Mouse (Mus musculus) forebrain, embryonic 11.5 days (tissue): ENCODE measurements at regions not wholly inside any gene's neighbourhood (a gene's known extent, or its start where the extent isn't known, plus 50 kb on each side); places are given as distances from the start of the nearest gene placed in this dataset.

Experiments used
- ATAC-seq: fragments of 200-750 bp; cut with Nextera tagmentation; replicated peaks from 2 replicates; pipeline ENCODE4 v1.8.0; 2017; ENCODE audit warnings: moderate TSS enrichment; ENCODE audit not compliant: low FRiP score
- DNase-seq: peaks from one replicate; pipeline ENCODE4 v3.0.0-alpha.2; 2017; ENCODE audit warnings: low spot score
- H3K27ac ChIP-seq: fragments of 300-500 bp; sonication (generic); 2 replicates; pipeline ENCODE4 v1.5.1; 2014; ENCODE audit warnings: low read depth, low read length
- H3K27me3 ChIP-seq: fragments of 300-500 bp; sonication (generic); 2 replicates; pipeline ENCODE4 v1.6.1; 2014; ENCODE audit warnings: mild to moderate bottlenecking, low read length, mixed read lengths; ENCODE audit not compliant: control insufficient read depth, insufficient read depth
- H3K36me3 ChIP-seq: fragments of 300-500 bp; sonication (generic); 2 replicates; pipeline ENCODE4 v1.6.1; 2014; ENCODE audit warnings: mild to moderate bottlenecking, low read length, moderate library complexity, mixed read lengths; ENCODE audit not compliant: control insufficient read depth, insufficient read depth
- H3K4me1 ChIP-seq: fragments of 300-500 bp; sonication (generic); replicated peaks from 2 replicates; pipeline ENCODE4 v1.6.1; 2014; ENCODE audit warnings: low read length, mixed read lengths; ENCODE audit not compliant: control insufficient read depth, insufficient read depth
- H3K4me2 ChIP-seq: fragments of 300-500 bp; sonication (generic); 2 replicates; pipeline ENCODE4 v1.6.1; 2014; ENCODE audit warnings: low read depth, mild to moderate bottlenecking, low read length, moderate library complexity, mixed read lengths; ENCODE audit not compliant: severe bottlenecking
- H3K4me3 ChIP-seq: fragments of 300-500 bp; sonication (generic); 2 replicates; pipeline ENCODE4 v1.5.1; 2014; ENCODE audit warnings: low read depth, low read length
- H3K9ac ChIP-seq: fragments of 300-500 bp; sonication (generic); 2 replicates; pipeline ENCODE4 v1.6.1; 2014; ENCODE audit warnings: low read length
- H3K9me3 ChIP-seq: fragments of 300-500 bp; sonication (generic); 2 replicates; pipeline ENCODE4 v1.6.1; 2016; ENCODE audit warnings: low read length, mixed read lengths; ENCODE audit not compliant: control insufficient read depth
- WGBS: fragments of 180-500 bp; shearing (Covaris S2); extraction: QIAGEN DNeasy Blood & Tissue Kit; methylation state at CpG from one replicate; pipeline ENCODE4 v1.1.7; 2014; 5-methylcytosine and 5-hydroxymethylcytosine counted together

- DNase-seq (no peak), ATAC-seq (no peak)
- Histone ChIP-seq H3K36me3 (no peaks in the 10 kb centered on the region), H3K4me2 (no peak overlapping the region), H3K9me3 (no peaks in the 10 kb centered on the region), H3K9ac (no peak overlapping the region), H3K4me3 (no peak overlapping the region), H3K4me1 (no peaks in the 10 kb centered on the region), H3K27ac (no peak overlapping the region), H3K27me3 (no peaks in the 10 kb centered on the region)
- 84% methylated on average over 6 of the region's 6 CpGs for WGBS
These were observed 97.7 kb upstream of the Ppargc1a start for GRCm38 (mm10) chr5:51665241-51665640.

DNA sequence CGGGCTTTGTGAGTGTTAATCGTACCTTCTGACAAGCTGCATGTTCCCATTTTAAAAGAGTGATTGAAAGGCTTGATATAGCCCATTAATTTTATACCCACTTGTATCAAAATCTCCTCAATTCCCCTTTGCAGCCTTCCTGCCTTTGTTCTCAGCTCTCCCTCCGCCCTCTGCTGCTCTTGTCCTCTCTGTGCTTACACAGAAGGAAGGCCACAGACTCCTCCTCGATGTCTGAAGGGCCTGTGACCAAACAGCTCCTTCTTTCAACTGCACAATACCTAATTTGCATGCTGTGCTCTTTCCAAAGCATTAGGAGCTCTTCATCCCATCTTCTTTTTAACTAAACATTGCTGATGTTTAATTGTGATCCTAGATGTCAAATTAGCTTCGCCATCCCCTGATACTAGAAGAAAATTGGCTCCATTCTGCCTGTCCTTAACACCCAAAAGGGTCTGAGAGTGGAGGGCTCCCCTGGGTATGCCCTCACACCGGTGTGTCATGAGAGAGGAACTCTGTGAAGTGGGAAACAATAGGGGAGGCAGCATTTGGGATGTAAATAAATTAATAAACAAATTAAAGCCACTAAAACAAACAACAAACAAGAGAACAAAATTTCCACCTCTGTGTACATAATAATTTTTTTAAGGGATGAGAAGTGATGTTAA is 90.8 kb upstream of the Ppargc1a start:
- DNase-seq = no peak
- Histone ChIP-seq H3K27me3 (no peaks in the 10 kb centered on the region), H3K36me3 (no peaks in the 10 kb centered on the region), H3K4me2 (no peak overlapping the region), H3K4me3 (no peak overlapping the region), H3K9me3 (no peaks in the 10 kb centered on the region), H3K4me1 (no peaks in the 10 kb centered on the region), H3K27ac (no peak overlapping the region), H3K9ac (no peak overlapping the region)
- ATAC-seq = no peak; the same call in 1 of the 2 replicates
- WGBS = 46% methylated on average over 6 of the region's 6 CpGs

DNA sequence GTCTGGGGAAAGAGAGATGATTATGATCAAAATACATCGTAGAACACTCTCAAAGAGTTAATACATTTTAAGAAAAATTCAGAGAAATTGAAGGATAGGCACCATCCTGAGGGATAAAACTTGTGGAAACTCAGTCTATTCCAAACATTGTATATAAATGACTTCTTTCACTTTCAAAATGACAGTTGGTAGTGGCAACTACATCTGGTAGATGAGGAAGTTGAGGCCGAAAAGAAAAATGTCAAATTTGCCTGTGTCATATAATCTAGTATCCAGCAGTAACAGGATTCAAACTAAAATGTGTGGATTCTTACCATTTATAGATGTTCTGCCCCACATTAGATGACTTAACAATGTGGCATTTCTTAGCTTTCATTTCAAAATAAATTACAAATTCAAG is 86.0 kb upstream of the Ppargc1a start:
- no peaks in the 10 kb centered on the region for H3K9me3 ChIP-seq
- H3K9ac ChIP-seq = no peak overlapping the region
- H3K27ac ChIP-seq = no peak overlapping the region
- no peaks in the 10 kb centered on the region for H3K27me3 ChIP-seq
- no peak overlapping the region for H3K4me3 ChIP-seq
- H3K4me1 ChIP-seq = no peaks in the 10 kb centered on the region
- no peaks in the 10 kb centered on the region for H3K36me3 ChIP-seq
- WGBS = 83% methylated on average over 2 of the region's 2 CpGs
- H3K4me2 ChIP-seq = no peak overlapping the region
- no peak for ATAC-seq
- no peak for DNase-seq

DNA sequence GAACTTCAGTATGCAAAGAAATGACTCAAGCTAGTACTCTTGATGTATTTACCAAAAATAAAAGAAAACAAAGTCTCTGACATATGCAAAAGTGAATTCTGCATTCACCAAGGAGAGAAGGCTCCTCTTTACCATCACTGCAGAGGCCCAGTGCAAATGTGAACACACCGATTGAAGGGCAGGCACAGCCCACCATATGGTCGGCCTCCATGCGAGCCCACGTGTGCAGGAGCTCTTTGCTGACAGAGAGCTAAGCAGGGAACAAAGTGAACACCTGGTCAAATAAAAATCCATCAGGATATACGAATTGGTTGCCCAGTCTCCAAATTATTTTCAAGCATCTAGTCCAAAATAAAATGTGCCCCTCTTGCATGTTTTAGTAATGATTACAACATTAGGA is 56.9 kb upstream of the Ppargc1a start:
- WGBS = 76% methylated on average over 5 of the region's 5 CpGs
- ATAC-seq (no peak), DNase-seq (no peak)
- H3K27me3 ChIP-seq = no peaks in the 10 kb centered on the region
- H3K4me2 ChIP-seq = no peak overlapping the region
- H3K27ac ChIP-seq = no peak overlapping the region
- no peaks in the 10 kb centered on the region for H3K9me3 ChIP-seq
- H3K9ac ChIP-seq = no peak overlapping the region
- H3K4me3 ChIP-seq = no peak overlapping the region
- no peaks in the 10 kb centered on the region for H3K4me1 ChIP-seq
- H3K36me3 ChIP-seq = no peaks in the 10 kb centered on the region
